Mouse (Mus musculus) monocyte, adult 2 months (primary cell): ENCODE data around the gene Olfr1055.
"Not testable (repeated sequence)": the region's sequence is repeated elsewhere in the genome, so short reads cannot be mapped to it uniquely, and the experiment has no call there.

Experiments
- DNase-seq, 2 experiments: peaks; one replicate each; pipeline ENCODE4 v3.0.0; 2022; ENCODE audit warnings: low spot score in 2 of 2, low read depth in 1 of 2

Olfr1055 gene

DNA sequence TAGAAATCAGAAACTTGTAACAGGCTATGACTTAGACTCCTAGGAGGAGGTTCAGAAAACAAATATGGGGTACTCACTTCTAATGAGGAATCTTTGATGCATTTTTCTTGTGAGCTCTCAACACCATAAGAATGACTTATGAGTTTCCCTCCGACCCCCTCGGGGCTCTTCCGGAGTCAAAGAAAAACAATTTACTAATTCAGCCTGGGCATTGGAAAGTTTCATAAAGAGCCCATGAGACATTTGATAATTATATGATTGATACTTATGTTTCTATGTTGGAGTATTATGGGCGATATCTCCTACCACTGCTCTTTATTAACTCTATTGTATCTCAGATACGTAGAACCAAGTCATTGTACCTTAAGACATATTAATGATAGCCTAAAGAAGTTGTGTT is at the start of gene Olfr1055:
Gene Olfr1055, minus strand, starts transcription at position 101 of the 400 bp plus-strand sequence.
- no peak for DNase-seq

DNA sequence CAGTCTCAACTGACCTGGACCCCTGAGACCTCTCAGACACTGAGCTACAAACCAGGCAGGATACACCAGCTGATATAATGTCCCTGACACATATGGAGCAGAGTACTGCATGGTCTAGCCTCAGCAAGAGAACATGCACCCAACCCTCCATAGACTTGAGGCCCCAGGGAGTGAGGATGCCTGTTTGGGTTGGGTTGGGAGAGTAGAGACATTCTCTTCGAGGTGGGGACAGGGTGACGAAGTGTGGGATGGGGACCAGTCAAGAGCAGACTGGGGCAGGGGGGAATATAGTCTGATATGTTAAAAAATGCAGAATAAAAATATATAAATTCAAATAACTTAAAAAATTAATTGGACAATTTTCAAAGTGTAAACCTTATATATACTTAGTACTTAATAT is 45.0 kb upstream of the Olfr1055 start:
- no peak for DNase-seq

DNA sequence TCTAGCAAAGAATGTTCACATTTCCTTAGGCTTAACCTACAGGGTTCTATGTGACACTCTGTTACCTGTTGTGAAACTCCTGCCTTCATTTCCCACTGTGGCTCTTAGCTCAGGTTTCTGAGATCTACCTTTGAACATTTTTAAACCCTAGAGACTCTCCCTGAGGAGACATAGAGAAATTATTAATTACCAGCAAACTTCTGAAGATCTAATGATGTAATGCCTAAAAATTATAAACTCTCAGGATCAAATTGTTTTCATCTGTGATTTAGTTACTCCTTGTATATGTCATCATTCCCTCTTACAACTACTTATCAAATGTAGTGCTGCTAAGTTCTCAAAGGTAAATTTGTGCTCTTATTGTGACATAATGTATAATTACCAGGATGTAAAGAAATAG is 38.4 kb upstream of the Olfr1055 start, which contains the start of gene Olfr1058:
Gene Olfr1058, minus strand, starts transcription at position 101 of the 400 bp plus-strand sequence.
- DNase-seq: not testable (repeated sequence)

DNA sequence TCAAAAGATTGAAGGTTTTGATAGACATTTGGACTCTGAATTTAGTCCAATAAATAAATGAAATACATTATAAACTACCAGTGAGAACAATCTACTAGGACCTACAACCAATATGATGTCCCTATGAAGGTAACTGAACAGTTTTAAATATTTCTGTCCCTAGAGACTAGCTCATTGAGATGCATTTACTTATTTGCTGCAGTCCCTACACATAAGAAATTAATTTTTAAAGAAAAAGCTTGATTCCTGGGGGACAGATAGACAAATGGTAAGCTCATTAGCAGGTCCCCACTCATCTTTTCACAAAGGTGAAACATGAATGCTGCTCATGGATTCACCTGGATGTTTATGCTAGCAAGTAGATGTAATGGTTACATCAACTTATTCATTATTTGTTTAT is 28.2 kb upstream of the Olfr1055 start, which contains the start of gene Olfr1057:
Gene Olfr1057, minus strand, starts transcription at position 101 of the 400 bp plus-strand sequence.
- DNase-seq: no peak

DNA sequence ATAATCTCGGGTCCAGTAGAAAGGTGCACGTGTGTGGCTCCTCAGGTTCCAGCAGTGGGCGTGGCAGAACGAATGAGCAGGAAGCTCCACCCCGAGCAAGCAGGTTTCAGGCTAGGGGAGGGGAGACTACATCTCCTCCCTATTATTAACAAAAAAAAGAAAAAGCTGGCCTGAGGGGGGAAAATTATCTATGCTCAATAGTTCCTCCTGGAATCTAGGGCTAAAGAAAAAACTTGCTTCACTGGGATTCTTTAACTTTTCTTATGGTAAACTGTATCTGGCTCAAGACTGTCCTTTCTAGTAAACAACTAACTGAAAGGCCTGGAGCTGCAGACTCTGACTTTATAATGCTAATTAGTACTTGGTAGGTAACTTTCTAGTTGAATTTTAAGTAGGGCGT is 16.3 kb upstream of the Olfr1055 start:
- DNase-seq: not testable (repeated sequence)

DNA sequence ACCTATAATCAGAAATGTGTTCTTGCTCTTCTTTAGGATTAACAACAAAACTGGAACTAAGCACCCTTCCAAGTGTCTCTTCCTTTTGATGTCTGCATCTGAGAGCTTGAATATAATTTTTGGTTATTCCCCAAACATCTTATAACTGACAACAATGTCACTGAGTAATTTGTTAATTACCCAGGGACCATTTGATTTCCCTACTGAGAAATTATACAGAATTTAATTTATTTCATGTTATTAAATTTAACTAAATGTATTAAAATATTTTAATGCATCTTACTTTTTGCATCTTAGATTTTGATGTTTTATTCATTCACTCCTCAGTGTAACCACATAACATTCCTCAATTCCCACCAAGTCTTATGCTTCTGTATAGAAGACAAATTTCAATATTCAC is 12.3 kb upstream of the Olfr1055 start, which contains the start of gene Olfr1056:
Gene Olfr1056, minus strand, starts transcription at position 101 of the 400 bp plus-strand sequence.
- no peak for DNase-seq

DNA sequence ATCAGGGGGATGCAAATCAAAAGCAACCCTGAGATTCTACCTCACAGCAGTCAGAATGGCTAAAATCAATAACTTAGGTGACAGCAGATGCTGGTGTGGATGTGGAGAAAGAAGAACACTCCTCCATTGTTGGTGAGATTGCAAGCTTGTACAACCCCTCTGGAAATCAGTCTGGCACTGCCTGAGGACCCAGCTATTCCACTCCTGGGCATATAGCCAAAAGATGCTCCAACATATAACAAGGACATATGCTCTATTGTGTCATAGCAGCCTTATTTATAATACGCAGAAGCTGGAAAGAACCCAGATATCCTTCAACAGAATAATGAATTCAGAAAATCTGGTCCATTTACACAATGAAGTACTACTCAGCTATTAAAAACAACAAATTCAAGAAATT is 1.7 kb upstream of the Olfr1055 start:
- not testable (repeated sequence) for DNase-seq

DNA sequence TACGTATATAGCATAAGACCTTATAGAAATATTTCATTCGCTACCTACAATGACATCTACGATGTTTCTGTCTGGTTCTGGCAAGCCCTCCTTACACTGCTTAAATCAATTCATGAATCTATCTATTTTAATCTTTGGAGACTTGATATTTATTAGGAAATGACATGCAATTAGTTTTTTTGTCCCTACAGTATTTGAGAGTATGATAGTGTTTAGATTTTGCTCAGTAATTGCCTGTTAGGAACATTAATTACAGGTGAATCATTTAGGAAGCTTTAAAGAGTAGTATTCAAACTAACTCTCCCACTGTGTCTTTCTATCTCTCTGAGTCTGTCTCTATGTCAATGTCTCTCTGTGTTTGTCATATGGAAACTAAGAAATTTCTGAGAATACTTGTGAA is 14.8 kb downstream of the Olfr1055 start, which contains the start of gene Olfr1054:
Gene Olfr1054, minus strand, starts transcription at position 101 of the 400 bp plus-strand sequence.
- no peak for DNase-seq

DNA sequence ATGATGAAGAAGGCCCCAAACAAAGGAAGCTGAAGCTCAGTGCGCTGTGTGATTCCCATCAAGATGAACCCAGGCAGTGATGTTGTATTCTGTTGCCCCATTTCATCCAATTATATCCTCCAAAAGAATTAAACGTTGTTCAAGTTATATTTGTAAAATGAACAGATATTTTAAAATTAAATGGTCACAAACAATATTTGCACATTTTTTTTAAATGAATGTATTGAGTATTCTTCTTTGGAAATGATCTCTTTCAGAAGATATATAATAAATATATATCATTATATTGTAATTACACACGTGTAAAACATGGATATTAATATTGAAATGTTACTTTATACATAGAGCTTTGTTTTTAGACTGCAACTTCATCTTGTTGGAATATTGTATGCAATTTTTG is 34.9 kb downstream of the Olfr1055 start, which contains the start of gene Olfr1053:
Gene Olfr1053, minus strand, starts transcription at position 101 of the 400 bp plus-strand sequence.
- DNase-seq: no peak
